Mouse (Mus musculus): ENCODE measurements around the gene Zfp768. TPM values are rescaled to one million over a fixed set of nuclear protein-coding genes. Genes with fewer than 3 reads are reported as not detected.
A peak's percentile ranks its signal among the peaks of the same experiment; 100 is the strongest.
"Not testable (repeated sequence)": the region's sequence is repeated elsewhere in the genome, so short reads cannot be mapped to it uniquely, and the experiment has no call there.

The Zfp768 gene
- polyA plus RNA-seq, 1 experiment, result 17.3 TPM

GRCm38 (mm10) chr7:127375271-127376245, 30.2 kb upstream of the Zfp768 start, which contains the start of gene Zfp747:
Zfp747 (minus strand) TSS chr7:127376050.
- H3K36me3 ChIP-seq (ENCODE audit: control insufficient read depth, insufficient read depth); H3K27me3 ChIP-seq (ENCODE audit: control insufficient read depth, insufficient read depth, insufficient read length); H3K79me2 ChIP-seq (ENCODE audit: control insufficient read depth, insufficient read depth): not testable (repeated sequence)
- Histone ChIP-seq H3K4me3 (peak within 1 kb of the TSS; percentile 61), H3K4me2 (ENCODE audit: low read depth) (peak within 1 kb of the TSS; percentile 74), H3ac (ENCODE audit: control insufficient read depth, insufficient read length) (peak within 1 kb of the TSS; percentile 21)
- TF ChIP-seq USF1 (IDR thresholded peaks at IDR 0.05; ENCODE audit: low read depth), result peak; percentile 97
- peak; percentile 55 for TF ChIP-seq POLR2AphosphoS2 (IDR thresholded peaks at IDR 0.05; ENCODE audit: insufficient read length, low read depth)
- peak; percentile 51 for TF ChIP-seq POLR2A (IDR thresholded peaks at IDR 0.05; ENCODE audit: insufficient read length, low read depth)
- peak in 1 of 3 experiments; percentile 0 for TF ChIP-seq MYOD1 (IDR thresholded peaks at IDR 0.05; ENCODE audit: control insufficient read depth in 1 of 3, insufficient read length in 2 of 3, low read depth in 2 of 3)

- not testable (repeated sequence) for H3K79me2 ChIP-seq (ENCODE audit: control insufficient read depth, insufficient read depth); H3ac ChIP-seq (ENCODE audit: control insufficient read depth, insufficient read length); H3K4me3 ChIP-seq; H3K4me2 ChIP-seq (ENCODE audit: low read depth); H3K27me3 ChIP-seq (ENCODE audit: control insufficient read depth, insufficient read depth, insufficient read length); H3K36me3 ChIP-seq (ENCODE audit: control insufficient read depth, insufficient read depth)
Measured at GRCm38 (mm10) chr7:127371870-127372269, 26.5 kb upstream of the Zfp768 start.

GRCm38 (mm10) chr7:127371213-127371612, 25.8 kb upstream of the Zfp768 start:
- Histone ChIP-seq H3ac (ENCODE audit: control insufficient read depth, insufficient read length) (no peak overlapping the region), H3K36me3 (ENCODE audit: control insufficient read depth, insufficient read depth) (no peaks in the 10 kb centered on the region), H3K4me3 (no peak overlapping the region), H3K4me2 (ENCODE audit: low read depth) (no peak overlapping the region), H3K79me2 (ENCODE audit: control insufficient read depth, insufficient read depth) (no peaks in the 10 kb centered on the region), H3K27me3 (ENCODE audit: control insufficient read depth, insufficient read depth, insufficient read length) (no peaks in the 10 kb centered on the region)
- TF ChIP-seq CEBPB (IDR thresholded peaks at IDR 0.05; ENCODE audit: insufficient read depth, poor library complexity, severe bottlenecking), result no peak
- no peak for TF ChIP-seq MAX (IDR thresholded peaks at IDR 0.05; ENCODE audit: low read depth)
- no peak for TF ChIP-seq E2F4 (IDR thresholded peaks at IDR 0.05; ENCODE audit: insufficient read depth)
- no peak for TF ChIP-seq MYOG (IDR thresholded peaks at IDR 0.05; ENCODE audit: control insufficient read depth in 1 of 3, insufficient read depth in 1 of 3, insufficient read length in 2 of 3, low read depth in 2 of 3)
- no peak for TF ChIP-seq MYOD1 (IDR thresholded peaks at IDR 0.05; ENCODE audit: control insufficient read depth in 1 of 3, insufficient read length in 2 of 3, low read depth in 2 of 3)
- TF ChIP-seq REST (IDR thresholded peaks at IDR 0.05; ENCODE audit: insufficient read depth, insufficient read length), result no peak
- TF ChIP-seq TCF3 (IDR thresholded peaks at IDR 0.05; ENCODE audit: insufficient read length, low read depth), result no peak
- TF ChIP-seq USF1 (IDR thresholded peaks at IDR 0.05; ENCODE audit: low read depth), result no peak
- no peak for TF ChIP-seq POLR2AphosphoS2 (IDR thresholded peaks at IDR 0.05; ENCODE audit: insufficient read length, low read depth)
- TF ChIP-seq TCF12 (IDR thresholded peaks at IDR 0.05; ENCODE audit: insufficient read depth, poor library complexity, severe bottlenecking), result no peak
- no peak for TF ChIP-seq POLR2A (IDR thresholded peaks at IDR 0.05; ENCODE audit: insufficient read length, low read depth)
- no peak for TF ChIP-seq SRF (IDR thresholded peaks at IDR 0.05; ENCODE audit: control insufficient read depth, insufficient read length, low read depth)

- Histone ChIP-seq H3K4me2 (ENCODE audit: low read depth) (no peak overlapping the region), H3K27me3 (ENCODE audit: control insufficient read depth, insufficient read depth, insufficient read length) (peaks cover 4% of the 10 kb centered on the region), H3K4me3 (no peak overlapping the region), H3ac (ENCODE audit: control insufficient read depth, insufficient read length) (no peak overlapping the region), H3K36me3 (ENCODE audit: control insufficient read depth, insufficient read depth) (no peaks in the 10 kb centered on the region), H3K79me2 (ENCODE audit: control insufficient read depth, insufficient read depth) (no peaks in the 10 kb centered on the region)
- no peak for TF ChIP-seq SRF (IDR thresholded peaks at IDR 0.05; ENCODE audit: control insufficient read depth, insufficient read length, low read depth)
- no peak for TF ChIP-seq POLR2A (IDR thresholded peaks at IDR 0.05; ENCODE audit: insufficient read length, low read depth)
- no peak for TF ChIP-seq MYOG (IDR thresholded peaks at IDR 0.05; ENCODE audit: control insufficient read depth in 1 of 3, insufficient read depth in 1 of 3, insufficient read length in 2 of 3, low read depth in 2 of 3)
- TF ChIP-seq CEBPB (IDR thresholded peaks at IDR 0.05; ENCODE audit: insufficient read depth, poor library complexity, severe bottlenecking), result no peak
- TF ChIP-seq POLR2AphosphoS2 (IDR thresholded peaks at IDR 0.05; ENCODE audit: insufficient read length, low read depth), result no peak
- TF ChIP-seq MYOD1 (IDR thresholded peaks at IDR 0.05; ENCODE audit: control insufficient read depth in 1 of 3, insufficient read length in 2 of 3, low read depth in 2 of 3), result no peak
Measured at GRCm38 (mm10) chr7:127366249-127366648, 20.9 kb upstream of the Zfp768 start.

GRCm38 (mm10) chr7:127364166-127364565, 18.8 kb upstream of the Zfp768 start:
- no peak overlapping the region for H3K4me3 ChIP-seq
- no peaks in the 10 kb centered on the region for H3K79me2 ChIP-seq (ENCODE audit: control insufficient read depth, insufficient read depth)
- no peak overlapping the region for H3K4me2 ChIP-seq (ENCODE audit: low read depth)

More at GRCm38 (mm10) chr7:127364166-127364565, 18.8 kb upstream of the Zfp768 start:
- Histone ChIP-seq H3K27me3 (ENCODE audit: control insufficient read depth, insufficient read depth, insufficient read length) (peaks cover 9% of the 10 kb centered on the region), H3ac (ENCODE audit: control insufficient read depth, insufficient read length) (no peak overlapping the region), H3K36me3 (ENCODE audit: control insufficient read depth, insufficient read depth) (no peaks in the 10 kb centered on the region)
- TF ChIP-seq SRF (IDR thresholded peaks at IDR 0.05; ENCODE audit: control insufficient read depth, insufficient read length, low read depth) (no peak), USF1 (IDR thresholded peaks at IDR 0.05; ENCODE audit: low read depth) (no peak), REST (IDR thresholded peaks at IDR 0.05; ENCODE audit: insufficient read depth, insufficient read length) (no peak), POLR2AphosphoS2 (IDR thresholded peaks at IDR 0.05; ENCODE audit: insufficient read length, low read depth) (no peak), MYOG (IDR thresholded peaks at IDR 0.05; ENCODE audit: control insufficient read depth in 1 of 3, insufficient read depth in 1 of 3, insufficient read length in 2 of 3, low read depth in 2 of 3) (no peak), MAX (IDR thresholded peaks at IDR 0.05; ENCODE audit: low read depth) (no peak), CEBPB (IDR thresholded peaks at IDR 0.05; ENCODE audit: insufficient read depth, poor library complexity, severe bottlenecking) (no peak), POLR2A (IDR thresholded peaks at IDR 0.05; ENCODE audit: insufficient read length, low read depth) (no peak), TCF3 (IDR thresholded peaks at IDR 0.05; ENCODE audit: insufficient read length, low read depth) (no peak), E2F4 (IDR thresholded peaks at IDR 0.05; ENCODE audit: insufficient read depth) (no peak)

All from myocyte (in vitro differentiated cells).